Comparison of ENCODE assay signal across 13 mouse cellular contexts in genomic region chr11:80551634-80552033, GRCm38 (mm10).
DNase-seq lines count a peak whose midpoint lies in the region; ATAC-seq and TF ChIP-seq lines count a peak whose summit lies in the region.
"Had no signal": no experiment of that assay in that cellular context is flagged by ENCODE, and none has a peak within 500 bp of the region (broad histone marks: within the 10 kb centered on the region; RNA-seq: fewer than 3 reads in every experiment).

No protein-coding gene starts in this region.

- H3K4me2 ChIP-seq in hindbrain, embryonic 15.5 days: no peak overlapping the region
- no peak overlapping the region for H3K4me2 ChIP-seq in CH12.LX (ENCODE audit: insufficient read depth, low read depth, poor library complexity, severe bottlenecking)
- no peak overlapping the region for H3K4me2 ChIP-seq in hindbrain, postnatal 0 days (ENCODE audit: low read depth, low read length)

- in situ Hi-C loops in CH12.LX (cut with MboI; ENCODE audit: low pct_ligation_motif_present, low pct_unique_long_range_greater_than_20kb, low sequenced_read_pairs): no loop called here

- no peaks in the 10 kb centered on the region for H3K27me3 ChIP-seq in hindbrain, embryonic 15.5 days
- no peaks in the 10 kb centered on the region for H3K27me3 ChIP-seq in hindbrain, embryonic 10.5 days (ENCODE audit: insufficient read depth, poor library complexity, severe bottlenecking)
- H3K27me3 ChIP-seq in CH12.LX (replicated peaks): no peaks in the 10 kb centered on the region
- H3K27me3 ChIP-seq in hindbrain, postnatal 0 days (ENCODE audit: insufficient read depth, low read length): no peaks in the 10 kb centered on the region

- TF ChIP-seq EP300 in CH12.LX (IDR thresholded peaks at IDR 0.05; ENCODE audit: low read length): peak; percentile 55

- TF ChIP-seq CTCF in CH12.LX (conservative IDR thresholded peaks at IDR 0.05 in 1 of 2, IDR thresholded peaks at IDR 0.05 in 1 of 2; ENCODE audit: low read depth in 2 of 2, low read length in 2 of 2): peak in 1 of 2 experiments; percentile 22; a peak in 1 of 4 replicates
- no peak for TF ChIP-seq CTCF in hindbrain, postnatal 0 days (IDR thresholded peaks at IDR 0.05; ENCODE audit: low read depth)

- H3K36me3 ChIP-seq in hindbrain, embryonic 15.5 days: no peaks in the 10 kb centered on the region
- H3K36me3 ChIP-seq in hindbrain, embryonic 10.5 days: no peaks in the 10 kb centered on the region
- no peaks in the 10 kb centered on the region for H3K36me3 ChIP-seq in CH12.LX (replicated peaks in 1 of 2; ENCODE audit: control insufficient read depth in 1 of 2, insufficient read depth in 1 of 2, low read length in 1 of 2)
- H3K36me3 ChIP-seq in hindbrain, postnatal 0 days (ENCODE audit: insufficient read depth, low read length): no peaks in the 10 kb centered on the region

- H3K9ac ChIP-seq in hindbrain, embryonic 15.5 days: no peak overlapping the region
- H3K9ac ChIP-seq in CH12.LX (ENCODE audit: insufficient read depth, low read depth): no peak overlapping the region
- H3K9ac ChIP-seq in hindbrain, postnatal 0 days (replicated peaks; ENCODE audit: low read length): no peak overlapping the region; the same call in 1 of the 2 replicates

- intact Hi-C loops in heart, postnatal 25 days (cut with DNase I): no loop called here

- no peak for TF ChIP-seq POLR2A in CH12.LX (IDR thresholded peaks at IDR 0.05; ENCODE audit: low read depth, low read length)

- DNase-seq in hindbrain, embryonic 10.5 days (ENCODE audit: low spot score): no peak
- DNase-seq in CH12.LX (ENCODE audit: extremely low read depth): peak; percentile 68
- peak; percentile 66 for DNase-seq in cerebellum, adult 9-10 months
- peak; percentile 58 for DNase-seq in hindbrain, postnatal 0 days (ENCODE audit: low spot score)
- no peak for DNase-seq in adrenal gland, postnatal 25 days
- no peak for DNase-seq in testis, postnatal 14 days (ENCODE audit: low spot score)
- no peak for DNase-seq in heart, postnatal 25 days (ENCODE audit: low spot score)
- DNase-seq: heart, adult 18-20 months; lung, postnatal 36 days; right cerebral cortex, postnatal 4 days had no signal

- no peak overlapping the region for H3K4me3 ChIP-seq in hindbrain, embryonic 15.5 days
- H3K4me3 ChIP-seq in hindbrain, embryonic 10.5 days: no peak overlapping the region
- H3K4me3 ChIP-seq in CH12.LX (replicated peaks in 1 of 3; ENCODE audit: low read depth in 2 of 3, low read length in 2 of 3, poor library complexity in 1 of 3): no peak overlapping the region
- H3K4me3 ChIP-seq in hindbrain, postnatal 0 days (ENCODE audit: low read length): no peak overlapping the region

- peak; percentile 59 for ATAC-seq in hindbrain, embryonic 15.5 days (ENCODE audit: low FRiP score, low read depth)
- no peak for ATAC-seq in hindbrain, postnatal 0 days
- ATAC-seq: inflammation-experienced regulatory T-cells, adult 6 months had no signal

- 42% methylated on average over 3 of the region's 3 CpGs for WGBS in hindbrain, embryonic 15.5 days
- WGBS in hindbrain, embryonic 10.5 days: 73% methylated on average over 3 of the region's 3 CpGs
- WGBS in hindbrain, postnatal 0 days: 20% methylated on average over 3 of the region's 3 CpGs

- peak overlapping the region; percentile 64 for H3K27ac ChIP-seq in hindbrain, embryonic 15.5 days (replicated peaks)
- H3K27ac ChIP-seq in hindbrain, embryonic 10.5 days: no peak overlapping the region
- H3K27ac ChIP-seq in CH12.LX (ENCODE audit: insufficient read depth, low read depth): no peak overlapping the region
- H3K27ac ChIP-seq in hindbrain, postnatal 0 days: peak overlapping the region; percentile 69
- H3K27ac ChIP-seq: stomach, postnatal 0 days had no signal

- no peaks in the 10 kb centered on the region for H3K79me2 ChIP-seq in CH12.LX (replicated peaks; ENCODE audit: control insufficient read depth, extremely low read depth, insufficient read depth, poor library complexity, severe bottlenecking)

- TF ChIP-seq RAD21 in CH12.LX (IDR thresholded peaks at IDR 0.05; ENCODE audit: low read depth, low read length): peak; percentile 4

- no peaks in the 10 kb centered on the region for H3K9me3 ChIP-seq in hindbrain, embryonic 15.5 days
- H3K9me3 ChIP-seq in hindbrain, embryonic 10.5 days: no peaks in the 10 kb centered on the region
- H3K9me3 ChIP-seq in CH12.LX (replicated peaks; ENCODE audit: low read length): no peaks in the 10 kb centered on the region
- no peaks in the 10 kb centered on the region for H3K9me3 ChIP-seq in hindbrain, postnatal 0 days (ENCODE audit: low read length)

- peaks cover 26% of the 10 kb centered on the region for H3K4me1 ChIP-seq in hindbrain, embryonic 15.5 days (replicated peaks)
- 0 out of 2 replicates have a peak, but pooled peaks cover 5% of the 10 kb centered on the region for H3K4me1 ChIP-seq in hindbrain, embryonic 10.5 days (replicated peaks)
- peaks cover 14 to 43% of the 10 kb centered on the region in 2 experiments for H3K4me1 ChIP-seq in CH12.LX (ENCODE audit: control insufficient read depth in 1 of 2, insufficient read depth in 2 of 2)
- peaks cover 17% of the 10 kb centered on the region for H3K4me1 ChIP-seq in hindbrain, postnatal 0 days (ENCODE audit: insufficient read depth, low read length)

- dilution Hi-C loops in CH12.LX (cut with MboI; ENCODE audit: extremely low pct_ligation_motif_present, extremely low pct_unique_long_range_greater_than_20kb, low sequenced_read_pairs): no loop called here

TF ChIP-seq in CH12.LX, 34 proteins besides CTCF, POLR2A, EP300 and RAD21:
- TF ChIP-seq MYC (IDR thresholded peaks at IDR 0.05; ENCODE audit: low read depth, low read length): no peak
- TF ChIP-seq SMC3 (IDR thresholded peaks at IDR 0.05; ENCODE audit: low read depth, low read length): no peak; the same call in 1 of the 2 replicates
- no peak for TF ChIP-seq MAZ (IDR thresholded peaks at IDR 0.05; ENCODE audit: low read depth, low read length)
- no peak for TF ChIP-seq PAX5 (IDR thresholded peaks at IDR 0.05; ENCODE audit: low read length)

Comparison
In these comparisons a context has a peak if more than half of its experiments do, and no peak if none do; other contexts are left out.
1. H3K27ac ChIP-seq: peak in hindbrain, embryonic 15.5 days (single experiment) and hindbrain, postnatal 0 days (single experiment); none in hindbrain, embryonic 10.5 days (single experiment) and CH12.LX (single experiment).
2. DNase-seq: peak in CH12.LX (single experiment), cerebellum, adult 9-10 months (single experiment) and hindbrain, postnatal 0 days (single experiment); none in hindbrain, embryonic 10.5 days (single experiment), adrenal gland, postnatal 25 days (single experiment), testis, postnatal 14 days (single experiment) and heart, postnatal 25 days (single experiment).